Mouse (Mus musculus): ENCODE data around the gene Tmprss11f.
"Not testable (repeated sequence)": the region's sequence is repeated elsewhere in the genome, so short reads cannot be mapped to it uniquely, and the experiment has no call there.

Tmprss11f gene

DNA sequence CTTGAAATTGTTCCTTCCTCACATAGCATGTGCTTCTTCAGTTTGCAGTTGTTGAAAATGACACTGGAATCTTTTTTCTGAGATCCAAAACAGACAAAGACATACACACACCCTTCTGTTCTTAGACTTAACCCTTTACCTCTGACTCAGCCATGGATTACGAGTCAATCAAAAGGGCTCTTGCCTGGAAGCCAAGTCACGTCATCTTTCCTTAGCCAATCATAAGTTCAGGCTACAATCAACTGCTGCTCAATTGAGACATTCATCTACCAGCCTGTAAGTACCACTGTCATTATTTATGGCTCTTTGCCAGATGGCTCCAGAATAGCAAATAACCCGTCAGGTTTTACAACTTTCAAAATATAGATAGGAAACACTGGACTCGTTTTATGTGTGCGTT, at the start of gene Tmprss11f:
Gene Tmprss11f, minus strand, starts transcription at position 101 of the 400 bp plus-strand sequence.
- no peak for DNase-seq (ENCODE audit: low read depth, low spot score)

DNA sequence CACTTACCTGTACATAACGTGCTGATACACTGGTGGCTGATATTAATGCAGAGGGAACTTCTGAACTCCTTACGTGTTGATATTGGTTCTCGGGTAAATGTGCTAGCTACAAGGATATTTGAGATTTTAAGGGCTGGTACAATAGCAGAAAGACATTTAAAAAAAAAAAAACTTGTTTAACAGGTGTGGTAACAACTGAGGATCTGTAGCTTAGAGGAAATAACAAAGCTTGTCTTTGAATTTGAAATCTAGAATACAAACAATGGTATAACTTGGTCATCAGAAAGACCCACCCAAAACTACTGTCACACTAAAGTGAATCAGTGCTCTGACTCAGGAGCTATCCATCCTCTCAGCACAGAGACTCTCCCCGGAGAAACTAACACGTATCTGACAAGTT, 44.0 kb upstream of the Tmprss11f start, which contains the start of gene Tmprss11b:
Gene Tmprss11b, minus strand, starts transcription at position 101 of the 400 bp plus-strand sequence.
- no peak for DNase-seq (ENCODE audit: low read depth, low spot score)

DNA sequence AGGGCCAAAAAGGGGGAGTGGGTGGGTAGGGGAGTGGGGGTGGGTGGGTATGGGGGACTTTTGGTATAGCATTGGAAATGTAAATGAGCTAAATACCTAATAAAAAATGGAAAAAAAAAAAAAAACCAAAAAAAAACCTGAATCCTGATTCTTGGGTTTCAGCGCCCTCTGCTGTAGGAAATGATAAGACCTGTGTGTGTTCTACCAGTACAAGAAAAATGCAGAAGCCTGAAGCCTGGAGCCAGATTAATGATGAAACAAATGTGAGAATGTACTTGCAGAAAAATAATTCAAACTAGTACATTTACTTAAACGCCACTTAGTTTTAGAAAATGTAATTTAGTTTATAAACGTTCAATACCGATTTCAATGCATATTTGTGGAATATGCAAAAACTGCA, 17.0 kb upstream of the Tmprss11f start:
- peak; percentile 36 for DNase-seq (ENCODE audit: low read depth, low spot score)

DNA sequence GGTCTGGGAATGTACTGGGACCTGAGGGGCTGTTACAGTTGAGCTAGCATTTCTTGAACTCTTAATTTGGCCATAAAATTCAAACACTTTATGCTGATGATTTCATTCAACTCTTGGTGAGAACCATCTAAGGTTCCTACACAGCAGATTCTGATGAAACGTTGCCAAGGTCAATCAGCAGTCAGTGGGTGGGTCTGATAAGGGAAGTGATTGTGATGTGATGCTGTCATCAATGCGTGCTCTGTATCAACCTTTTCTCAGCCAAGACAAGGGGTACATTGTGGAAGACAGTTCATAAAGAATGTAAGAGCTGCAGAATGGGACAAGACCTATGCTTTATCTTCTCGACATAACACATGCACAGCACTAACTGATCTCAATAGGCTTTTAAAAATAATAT, 8.6 kb upstream of the Tmprss11f start:
- no peak for DNase-seq (ENCODE audit: low read depth, low spot score)

DNA sequence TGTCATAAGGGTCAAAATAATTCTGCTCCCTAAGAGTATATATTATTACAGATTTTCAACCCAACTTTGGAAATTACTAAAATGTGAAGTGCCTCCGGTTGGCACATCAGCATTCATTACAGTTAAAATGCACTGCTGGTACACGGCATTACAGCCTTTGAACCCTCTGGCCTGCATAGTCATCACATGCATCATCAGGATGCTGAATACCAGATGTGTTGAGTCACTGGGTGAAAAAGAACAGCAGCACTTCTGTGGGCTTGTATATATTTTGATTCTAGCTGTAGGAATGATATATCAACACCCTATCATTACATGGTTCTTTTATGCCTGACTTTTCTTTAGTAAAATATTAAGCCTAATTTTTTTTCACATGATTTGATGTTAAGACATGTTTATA, 1.5 kb downstream of the Tmprss11f start:
- no peak for DNase-seq (ENCODE audit: low read depth, low spot score)

DNA sequence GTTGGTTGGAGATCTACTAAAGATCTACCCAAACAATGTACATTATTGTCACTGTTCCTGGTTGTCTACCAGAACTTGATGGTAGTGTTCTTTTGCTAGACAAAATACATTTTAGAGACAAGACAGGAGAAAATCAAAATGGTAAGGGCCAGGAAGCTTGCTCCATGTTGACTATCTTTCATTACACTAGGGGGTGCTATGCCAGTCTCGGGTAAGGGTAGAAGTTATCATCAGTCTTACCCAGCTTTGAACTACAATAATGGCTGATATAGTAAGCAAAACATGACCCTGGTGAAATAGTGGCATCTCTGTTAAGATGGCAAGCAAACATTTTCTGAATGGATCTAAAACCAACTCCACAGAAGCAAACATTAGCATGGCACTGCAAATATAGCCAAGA, 10.4 kb downstream of the Tmprss11f start:
- no peak for DNase-seq (ENCODE audit: low read depth, low spot score)

DNA sequence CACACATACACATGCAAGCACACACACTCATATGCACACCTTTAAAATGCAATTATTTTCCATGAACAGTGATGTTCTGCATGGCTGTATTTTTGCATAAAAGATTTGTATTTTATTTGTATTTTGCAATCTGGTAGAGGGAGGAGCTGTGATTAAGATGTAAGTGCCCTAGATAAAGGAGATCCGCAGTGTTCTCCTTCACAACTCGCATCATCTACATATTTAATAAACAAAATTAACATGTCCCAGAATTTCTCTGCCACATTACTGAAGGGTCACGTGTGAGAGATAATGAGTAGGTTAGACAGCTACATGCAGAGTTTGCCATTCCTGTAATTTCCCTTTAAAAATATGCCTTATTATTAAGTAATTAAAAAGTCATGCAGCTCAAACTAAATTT, 46.3 kb downstream of the Tmprss11f start:
- DNase-seq (ENCODE audit: low read depth, low spot score), result no peak

DNA sequence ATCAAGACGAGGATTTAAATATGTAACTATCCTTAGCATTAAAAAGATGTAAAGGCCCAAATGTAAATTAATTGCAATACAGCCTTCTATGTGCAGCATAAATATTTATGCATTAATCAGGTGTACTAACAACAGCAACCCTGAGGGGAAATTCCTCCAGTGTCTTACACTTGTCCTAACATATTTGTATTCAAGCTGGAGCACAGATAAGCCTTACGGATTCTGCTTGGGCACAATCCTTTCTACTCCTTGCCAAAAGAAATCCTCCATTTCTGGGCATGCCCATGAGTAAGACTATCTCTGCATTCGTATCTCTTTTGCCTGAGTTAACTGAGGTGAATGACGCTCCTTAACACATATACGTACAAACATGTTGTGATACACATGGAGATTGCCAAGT, 49.6 kb downstream of the Tmprss11f start:
- no peak for DNase-seq (ENCODE audit: low read depth, low spot score)

- no peak for DNase-seq (ENCODE audit: low read depth, low spot score)
These were observed 50.2 kb downstream of the Tmprss11f start for GRCm38 (mm10) chr5:86581998-86582397.

DNA sequence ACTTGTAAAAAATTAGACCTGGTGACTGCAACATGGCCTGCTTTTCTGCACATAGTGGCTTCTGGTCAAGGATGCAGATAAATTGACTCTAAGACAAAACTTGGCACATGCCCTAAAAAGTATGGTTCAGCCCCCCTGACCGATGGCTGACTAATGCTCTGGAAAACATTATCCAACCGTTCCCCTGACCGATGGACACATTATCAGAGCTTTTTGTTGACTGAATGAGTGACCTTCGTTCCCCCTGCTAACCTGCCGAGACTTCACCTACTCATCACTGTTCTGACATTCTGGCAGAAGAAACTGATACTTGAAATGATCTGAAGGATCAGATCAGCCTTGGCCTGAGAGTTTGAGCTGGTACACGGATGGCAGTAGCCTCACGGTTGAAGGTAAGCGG, 53.5 kb downstream of the Tmprss11f start:
- DNase-seq (ENCODE audit: low read depth, low spot score), result not testable (repeated sequence)

DNA sequence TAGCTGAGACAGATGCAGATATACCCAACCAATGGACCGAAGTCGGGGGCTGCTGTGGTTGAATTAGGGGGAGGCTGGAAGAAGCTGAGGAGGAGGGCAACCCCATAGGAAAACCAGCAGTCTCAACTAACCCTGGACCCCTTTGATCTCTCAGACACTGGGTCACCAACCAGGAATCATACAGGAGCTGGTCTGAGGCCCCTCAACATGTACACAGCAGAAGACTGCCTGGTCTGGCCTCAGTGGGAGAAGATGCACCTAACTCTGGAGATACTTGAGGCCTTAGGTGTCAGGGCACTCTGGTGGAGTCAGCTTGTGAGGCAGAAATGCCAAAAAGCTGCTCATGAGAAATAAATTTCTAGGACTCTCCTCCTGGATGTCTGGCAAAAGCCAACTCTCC, 85.5 kb downstream of the Tmprss11f start:
- DNase-seq (ENCODE audit: low read depth, low spot score), result no peak

DNA sequence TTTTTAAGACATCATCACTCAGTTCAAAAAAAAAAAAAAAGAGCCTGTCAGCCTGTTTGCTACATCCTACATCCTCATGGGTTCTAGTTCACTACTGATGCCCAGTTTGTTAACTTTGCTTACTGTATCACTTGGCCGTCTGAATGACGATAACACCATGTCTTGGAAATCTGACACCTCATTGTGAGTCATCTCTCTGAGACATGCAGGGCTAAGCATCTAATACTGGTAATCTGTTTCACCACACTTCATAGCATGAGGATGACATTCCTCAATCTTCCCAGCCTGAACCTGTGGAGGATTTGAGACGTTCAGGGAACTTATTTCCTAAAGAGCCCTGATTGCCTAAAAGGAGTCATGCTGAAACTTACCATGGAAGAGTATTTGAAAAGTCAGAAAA, 91.6 kb downstream of the Tmprss11f start:
- DNase-seq (ENCODE audit: low read depth, low spot score), result no peak

GRCm38 (mm10) chr5:86528725-86529124, 103.5 kb downstream of the Tmprss11f start:
- no peak for DNase-seq (ENCODE audit: low read depth, low spot score)

DNA sequence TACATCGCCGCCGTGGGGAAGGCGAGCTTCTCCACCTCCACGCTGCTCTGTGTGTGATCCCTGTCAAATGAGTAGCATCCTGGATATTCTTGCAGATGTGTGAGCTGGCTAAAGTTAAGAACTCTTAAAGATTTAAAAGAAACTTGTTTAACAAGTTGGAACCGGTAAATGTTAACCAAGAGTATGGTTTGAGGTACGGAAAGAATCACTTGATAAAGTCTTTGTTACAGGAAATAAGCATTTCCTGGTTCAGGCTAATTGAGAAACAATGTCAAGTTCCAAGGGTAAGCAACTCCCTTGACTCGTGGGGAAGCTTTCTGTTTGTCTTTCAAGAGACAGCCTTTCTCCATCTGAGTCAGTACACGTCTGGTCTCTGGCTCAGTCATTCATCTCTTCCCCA, 113.7 kb downstream of the Tmprss11f start, which contains the start of gene Tmprss11g:
Gene Tmprss11g, minus strand, starts transcription at position 101 of the 400 bp plus-strand sequence.
- DNase-seq (ENCODE audit: low read depth, low spot score), result no peak

GRCm38 (mm10) chr5:86511538-86511937, 120.7 kb downstream of the Tmprss11f start:
- DNase-seq (ENCODE audit: low read depth, low spot score), result no peak

- no peak for DNase-seq (ENCODE audit: low read depth, low spot score)
These were observed 138.8 kb downstream of the Tmprss11f start for GRCm38 (mm10) chr5:86493453-86493852.

- DNase-seq (ENCODE audit: low read depth, low spot score), result no peak
These were observed 149.7 kb downstream of the Tmprss11f start for GRCm38 (mm10) chr5:86482562-86482961.

GRCm38 (mm10) chr5:86482031-86482430, 150.2 kb downstream of the Tmprss11f start:
- DNase-seq (ENCODE audit: low read depth, low spot score), result no peak

DNA sequence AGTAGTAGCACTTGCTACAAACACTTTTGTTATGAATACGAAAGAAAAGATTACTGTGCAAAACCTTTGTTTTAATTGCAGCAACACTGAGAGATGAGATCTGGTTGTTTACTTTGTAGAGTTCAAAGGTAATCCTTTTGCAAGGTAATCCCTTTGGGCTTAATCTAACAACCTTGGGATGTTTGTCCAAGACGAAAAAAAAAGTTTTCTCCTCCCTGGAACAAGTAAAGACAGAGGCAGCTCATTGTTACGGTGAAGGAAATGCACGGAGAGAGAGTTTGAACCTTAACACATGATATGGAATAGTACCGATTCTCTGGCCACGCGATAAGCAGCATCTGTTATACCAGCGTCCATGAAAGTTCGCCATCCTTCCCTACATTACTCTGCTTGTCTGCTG, 158.4 kb downstream of the Tmprss11f start:
- no peak for DNase-seq (ENCODE audit: low read depth, low spot score)
